Mouse (Mus musculus) natural killer cell, adult 2 months (primary cell): ENCODE results near the gene Rpl19.

Source experiments
- DNase-seq, 2 experiments: peaks; one replicate each; pipeline ENCODE4 v3.0.0; 2022; ENCODE audit warnings: low spot score in 2 of 2

Rpl19 gene

GRCm38 (mm10) chr11:98022253-98022554, 4.3 kb upstream of the Rpl19 start:
- DNase-seq, result no peak

- DNase-seq, result peak in 1 of 2 experiments; percentile 32
Observed at GRCm38 (mm10) chr11:98022555-98023371, 3.7 kb upstream of the Rpl19 start, which contains the start of gene Cacnb1. Gene Cacnb1 (minus strand): TSS chr11:98023034.

DNA sequence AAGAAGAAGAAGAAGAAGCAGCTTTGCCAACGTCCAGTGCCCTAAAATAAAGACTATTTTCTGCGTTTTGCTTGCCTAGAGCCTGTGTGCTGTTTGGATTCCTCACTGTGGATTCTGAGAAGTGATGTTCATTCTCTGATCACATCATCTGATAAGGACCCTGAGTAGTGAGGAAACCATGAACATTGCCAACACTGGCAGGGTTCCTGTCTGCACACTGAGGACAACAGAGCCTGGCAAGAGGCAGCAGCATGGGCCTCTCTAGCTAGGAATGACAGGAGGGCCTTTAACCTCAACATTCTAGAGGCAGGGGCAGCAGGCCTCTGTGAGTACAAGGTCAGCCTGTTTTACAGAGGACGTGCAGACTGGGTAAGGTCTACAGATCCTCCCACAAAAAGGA, 2.0 kb upstream of the Rpl19 start:
- DNase-seq, result no peak

DNA sequence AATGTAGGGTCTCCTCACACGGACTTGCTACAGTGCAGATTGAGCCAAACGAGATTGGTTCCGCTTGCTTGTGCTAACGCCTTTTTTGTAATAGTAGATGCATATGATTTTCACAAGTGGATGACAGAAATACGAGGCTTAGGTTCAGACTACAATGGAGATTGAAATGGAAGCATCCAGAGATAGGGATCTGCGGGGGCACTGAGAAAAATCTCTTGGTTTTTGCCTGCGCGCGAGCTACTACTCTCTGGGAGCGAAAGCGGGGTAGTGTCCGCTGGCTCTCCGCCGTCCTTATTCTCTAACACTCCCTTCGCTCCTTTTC, 301 bp upstream of the Rpl19 start:
- no peak for DNase-seq

DNA sequence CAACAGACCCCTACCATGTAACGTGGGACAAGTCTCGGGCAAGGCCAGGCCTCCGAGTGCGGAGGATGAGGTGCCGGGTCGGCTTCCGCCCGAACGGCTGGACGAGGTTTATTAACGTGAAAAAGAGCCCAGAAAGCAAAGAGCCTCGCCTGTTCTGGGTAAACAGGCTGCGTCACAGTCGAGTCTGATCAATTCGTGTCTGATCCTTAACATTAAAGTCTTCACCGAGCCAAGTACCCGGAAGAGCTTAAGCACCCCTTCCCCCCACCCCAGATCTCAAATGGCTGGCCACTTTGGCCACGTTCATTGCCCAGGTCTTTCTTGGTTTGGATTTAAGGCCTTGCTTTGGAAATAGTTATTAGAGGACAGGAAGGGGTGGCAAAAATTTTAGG, 783 bp downstream of the Rpl19 start:
- DNase-seq, result no peak

- DNase-seq, result no peak
Observed at GRCm38 (mm10) chr11:98027785-98028184, 1.3 kb downstream of the Rpl19 start.

- no peak for DNase-seq
Observed at GRCm38 (mm10) chr11:98030701-98031442, 4.4 kb downstream of the Rpl19 start.

GRCm38 (mm10) chr11:98031443-98031770, 4.9 kb downstream of the Rpl19 start:
- DNase-seq, result peak; percentile 45 to 74

- DNase-seq, result no peak
Observed at GRCm38 (mm10) chr11:98034061-98034460, 7.6 kb downstream of the Rpl19 start.

GRCm38 (mm10) chr11:98034840-98035239, 8.3 kb downstream of the Rpl19 start:
- DNase-seq, result no peak

DNA sequence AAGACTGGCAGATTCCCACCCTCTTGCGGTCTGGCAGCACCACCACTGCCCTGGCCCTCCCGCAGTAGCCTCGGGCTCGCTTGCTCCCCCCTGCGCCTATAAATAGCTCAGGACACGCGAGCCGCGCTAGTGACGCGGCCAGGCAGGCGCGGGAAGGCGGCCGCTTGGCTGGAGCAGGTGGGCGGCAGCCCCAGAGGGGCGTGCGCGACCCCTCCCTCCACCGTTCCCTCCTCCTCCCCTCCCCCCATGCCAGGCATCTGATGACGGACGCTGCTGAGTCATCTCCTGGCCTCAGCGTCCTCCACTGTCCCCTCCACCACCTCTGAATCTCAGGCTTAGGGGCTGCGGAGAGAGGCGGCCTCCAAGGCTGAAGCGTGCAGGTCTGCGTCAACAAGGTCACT, 9.5 kb downstream of the Rpl19 start:
- no peak for DNase-seq

GRCm38 (mm10) chr11:98037871-98038270, 11.4 kb downstream of the Rpl19 start:
- no peak for DNase-seq

DNA sequence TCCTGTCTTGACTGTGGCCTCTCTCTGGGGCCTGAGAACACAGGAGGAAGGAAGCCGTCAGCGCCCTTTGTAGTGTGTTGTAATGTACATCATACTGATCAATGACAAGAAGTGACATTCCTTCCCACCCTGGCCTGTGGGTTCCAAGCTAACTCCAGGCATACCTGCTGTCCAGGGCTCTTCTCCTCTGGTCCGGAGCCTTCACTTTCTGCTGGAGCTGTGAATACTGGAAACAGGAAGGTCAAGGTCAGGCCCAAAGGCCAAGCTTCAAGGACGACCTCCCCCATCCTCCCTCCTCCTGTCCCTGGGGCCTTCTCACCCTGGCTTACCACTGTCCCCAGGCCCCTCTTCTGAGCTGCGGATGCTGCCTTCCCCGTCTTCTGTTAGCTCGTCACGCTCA, 14.5 kb downstream of the Rpl19 start:
- no peak for DNase-seq

DNA sequence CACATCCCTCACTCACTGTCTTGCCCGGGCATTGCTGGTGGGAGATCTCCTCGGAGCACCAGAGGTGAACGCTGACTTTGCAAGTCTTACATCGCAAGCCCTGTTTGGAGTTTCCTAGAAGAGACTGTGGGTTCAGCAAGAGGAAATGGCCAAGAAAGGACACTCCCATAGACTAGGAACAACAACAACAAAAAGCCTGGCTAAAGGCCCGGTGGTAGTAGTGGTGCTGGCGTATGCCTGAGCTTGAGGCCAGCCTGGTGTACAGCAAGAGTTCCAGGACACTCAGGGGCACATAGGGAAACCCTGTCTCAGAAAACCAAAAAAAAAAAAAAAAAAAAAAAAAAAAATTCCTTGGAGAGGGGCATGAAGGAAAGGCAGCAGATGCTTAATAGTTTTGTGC, 16.2 kb downstream of the Rpl19 start:
- DNase-seq, result no peak

- no peak for DNase-seq
Observed at GRCm38 (mm10) chr11:98044074-98044473, 17.6 kb downstream of the Rpl19 start.

GRCm38 (mm10) chr11:98045596-98045995, 19.1 kb downstream of the Rpl19 start:
- DNase-seq, result no peak

- DNase-seq, result no peak
Observed at GRCm38 (mm10) chr11:98046466-98046865, 20.0 kb downstream of the Rpl19 start.

GRCm38 (mm10) chr11:98047745-98048144, 21.2 kb downstream of the Rpl19 start:
- DNase-seq, result no peak

GRCm38 (mm10) chr11:98049672-98050519, 23.4 kb downstream of the Rpl19 start:
- peak in 1 of 2 experiments; percentile 59 for DNase-seq

DNA sequence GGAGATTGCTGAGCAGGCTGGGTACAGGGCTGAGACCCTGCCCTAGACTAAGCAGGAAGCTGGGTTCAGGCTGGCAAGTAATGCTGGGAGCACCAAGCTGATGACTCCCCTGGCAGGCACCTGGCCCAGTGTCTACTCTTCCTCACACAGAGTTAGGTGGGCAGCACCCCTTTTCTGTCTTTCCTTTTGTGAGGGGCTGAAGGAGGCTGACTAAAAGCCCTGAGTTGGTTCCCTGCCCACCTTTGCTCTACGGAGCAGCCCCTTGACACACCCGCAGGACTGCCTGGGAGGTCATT, 24.0 kb downstream of the Rpl19 start:
- DNase-seq, result no peak

DNA sequence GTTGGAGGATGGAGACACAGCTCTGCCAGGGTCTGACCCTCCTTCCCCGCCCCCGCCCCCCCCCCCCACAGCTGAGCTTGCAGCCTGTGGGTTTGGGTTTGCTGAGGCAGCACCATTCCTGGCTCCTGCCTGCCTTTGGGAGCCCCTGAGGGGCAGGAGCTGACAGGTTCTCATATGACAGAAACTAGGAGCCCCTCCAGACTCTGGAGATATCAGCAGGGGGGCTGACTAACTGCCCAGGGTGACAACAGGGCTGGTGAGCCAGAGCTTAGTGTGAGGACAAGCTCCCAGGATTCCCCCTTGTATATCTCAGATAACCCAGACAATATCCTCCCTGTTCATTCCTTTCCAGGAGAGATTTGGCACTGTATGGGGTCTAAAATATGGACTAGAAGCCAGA, 24.4 kb downstream of the Rpl19 start:
- DNase-seq, result no peak

DNA sequence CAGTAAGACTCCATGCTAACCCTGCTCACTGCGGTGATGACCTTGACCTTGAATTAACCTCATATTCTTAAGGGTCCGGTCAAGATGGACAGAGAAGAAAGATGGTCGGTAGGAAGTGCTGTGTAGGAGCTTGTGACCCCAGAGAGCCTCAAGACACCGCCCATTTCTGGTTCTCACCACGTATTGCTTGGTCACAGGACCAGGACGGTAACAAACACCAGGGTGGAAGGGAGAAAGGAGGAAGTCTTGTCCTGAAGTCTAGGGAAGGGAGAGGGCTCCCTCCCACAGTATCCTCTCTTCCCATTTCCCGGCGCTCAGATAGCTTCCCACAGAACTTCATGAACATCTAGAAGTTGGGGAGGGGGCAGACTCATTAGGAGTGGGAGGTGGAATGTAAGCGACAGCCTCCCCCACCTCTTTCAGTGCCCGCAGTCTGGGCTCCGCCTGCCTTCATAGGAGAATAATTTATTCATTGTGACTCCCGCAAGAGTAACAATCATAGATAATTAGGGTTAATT, 25.2 kb downstream of the Rpl19 start:
- DNase-seq, result no peak
